Mouse (Mus musculus) heart, embryonic 12.5 days (tissue): Measurements from ENCODE around the gene Wap. TPM values are rescaled to one million over a fixed set of nuclear protein-coding genes. Genes with fewer than 3 reads are reported as not detected.
A peak's percentile ranks its signal among the peaks of the same experiment; 100 is the strongest.

ENCODE experiments used
- ATAC-seq: fragments of 200-750 bp; cut with Nextera tagmentation; 2 replicates; pipeline ENCODE4 v1.8.0; 2017; ENCODE audit warnings: moderate TSS enrichment, moderate library complexity; ENCODE audit not compliant: insufficient number of reproducible peaks, low FRiP score
- H3K27ac ChIP-seq: fragments of 300-500 bp; sonication (generic); 2 replicates; pipeline ENCODE4 v1.5.1; 2016; ENCODE audit warnings: mild to moderate bottlenecking, moderate library complexity; ENCODE audit not compliant: poor library complexity, severe bottlenecking
- H3K27me3 ChIP-seq: fragments of 300-500 bp; sonication (generic); replicated peaks from 2 replicates; pipeline ENCODE4 v1.6.1; 2016; ENCODE audit warnings: mild to moderate bottlenecking, moderate library complexity
- H3K36me3 ChIP-seq: fragments of 300-500 bp; sonication (generic); 2 replicates; pipeline ENCODE4 v1.6.1; 2016; ENCODE audit warnings: mild to moderate bottlenecking, moderate library complexity
- H3K4me1 ChIP-seq: fragments of 300-500 bp; sonication (generic); replicated peaks from 2 replicates; pipeline ENCODE4 v1.6.1; 2016; ENCODE audit warnings: mild to moderate bottlenecking
- H3K4me2 ChIP-seq: fragments of 300-500 bp; sonication (generic); 2 replicates; pipeline ENCODE4 v1.6.1; 2016; ENCODE audit warnings: mild to moderate bottlenecking, moderate library complexity
- H3K4me3 ChIP-seq: fragments of 300-500 bp; sonication (generic); 2 replicates; pipeline ENCODE4 v1.5.1; 2016; ENCODE audit warnings: mild to moderate bottlenecking
- H3K9ac ChIP-seq: fragments of 300-500 bp; sonication (generic); 2 replicates; pipeline ENCODE4 v1.6.1; 2016; ENCODE audit warnings: mild to moderate bottlenecking, moderate library complexity
- H3K9me3 ChIP-seq: fragments of 300-500 bp; sonication (generic); replicated peaks from 2 replicates; pipeline ENCODE4 v1.6.1; 2016; ENCODE audit warnings: mild to moderate bottlenecking, moderate library complexity
- WGBS: fragments of 180-500 bp; shearing (Covaris S2); methylation state at CpG from one replicate; pipeline ENCODE4 v1.1.7; 2016; 5-methylcytosine and 5-hydroxymethylcytosine counted together
- polyA plus RNA-seq: library from polyadenylated mRNA; unstranded; fragments of >200 nt; fragmentation: Nextera tagmentation; extraction: Ambion mirVana; gene quantifications from 2 replicates; pipeline ENCODE4 v1.2.1, GENCODE M21; 2016

Wap gene
- not detected in 2 replicates for polyA plus RNA-seq

DNA sequence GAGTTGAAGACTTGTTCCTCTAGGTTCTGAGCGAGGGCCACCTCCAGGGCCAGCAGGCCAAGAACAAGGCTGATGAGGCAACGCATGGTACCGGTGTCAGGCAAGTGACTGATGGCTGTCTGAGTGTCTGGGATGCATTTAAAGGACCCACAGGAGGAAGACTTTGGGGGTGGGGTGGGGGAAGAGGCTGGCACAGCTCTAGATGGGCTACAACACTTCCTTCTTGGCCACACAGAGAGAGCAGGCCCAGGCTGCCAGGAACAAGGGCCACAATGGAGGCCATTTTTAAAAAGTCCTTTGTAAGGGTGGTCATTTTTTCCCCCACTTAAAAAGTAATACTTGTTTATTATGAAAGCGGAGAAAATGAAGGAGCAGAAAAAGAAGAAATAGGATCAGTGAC is at the start of gene Wap:
TSS of gene Wap (minus strand) at position 101 of the 400 bp plus-strand sequence.
- ATAC-seq = no peak
- no peak within 1 kb of the TSS for H3K9ac ChIP-seq
- no peaks in the 10 kb centered on the region for H3K27me3 ChIP-seq
- 87% methylated on average over 4 of the region's 4 CpGs for WGBS
- no peaks in the 10 kb centered on the region for H3K4me1 ChIP-seq
- H3K4me3 ChIP-seq = no peak within 1 kb of the TSS
- H3K36me3 ChIP-seq = no peaks in the 10 kb centered on the region
- no peak within 1 kb of the TSS for H3K4me2 ChIP-seq
- H3K9me3 ChIP-seq = no peaks in the 10 kb centered on the region
- no peak within 1 kb of the TSS for H3K27ac ChIP-seq

DNA sequence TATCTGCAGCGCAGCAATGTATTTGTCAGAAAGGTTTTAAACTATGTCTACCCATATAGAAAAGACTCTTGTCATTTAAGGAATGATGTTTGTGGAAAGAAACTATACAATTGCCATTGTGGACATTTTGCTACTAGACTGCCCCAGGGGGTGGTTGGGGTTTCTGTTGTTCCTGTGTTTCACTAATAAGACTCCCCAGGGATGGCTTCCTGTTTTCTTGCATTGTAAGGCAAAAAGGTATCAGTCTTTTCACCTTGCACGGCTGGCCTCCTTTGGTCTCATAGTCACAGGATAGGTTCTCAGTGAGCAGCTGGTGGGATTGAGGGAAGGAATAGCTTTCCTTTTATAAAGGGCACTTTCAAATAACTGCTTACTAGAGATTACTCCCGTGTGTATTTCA is 46.3 kb upstream of the Wap start:
- Histone ChIP-seq H3K4me2 (no peak overlapping the region), H3K36me3 (no peaks in the 10 kb centered on the region), H3K4me1 (peaks cover 7% of the 10 kb centered on the region), H3K4me3 (no peak overlapping the region), H3K9ac (no peak overlapping the region), H3K27ac (no peak overlapping the region), H3K9me3 (peaks cover 4% of the 10 kb centered on the region; the same call in 1 of the 2 replicates), H3K27me3 (no peaks in the 10 kb centered on the region)
- 71% methylated on average over 3 of the region's 3 CpGs for WGBS
- no peak for ATAC-seq

DNA sequence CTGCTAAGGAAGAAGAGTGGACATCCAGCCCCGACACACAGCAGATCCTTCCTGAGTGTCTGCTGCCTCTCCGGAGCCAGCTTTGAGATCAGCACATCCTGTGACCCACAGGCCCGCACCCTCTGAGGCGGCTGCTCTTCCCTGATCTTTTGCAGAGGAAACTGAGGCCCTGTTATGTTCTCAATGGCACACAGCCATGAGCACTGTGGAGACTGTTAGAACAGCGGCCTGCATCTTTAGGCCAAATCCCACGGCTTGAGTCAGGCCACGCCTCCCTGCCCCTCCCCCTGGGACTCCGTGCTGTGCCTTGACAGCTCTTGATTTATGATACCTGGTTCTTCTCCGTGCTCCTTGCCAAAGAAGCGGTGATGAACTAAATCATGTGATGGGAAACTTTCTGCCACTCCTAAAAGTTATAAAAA is 42.0 kb upstream of the Wap start:
- peak; percentile 55 for ATAC-seq
- WGBS = 24% methylated on average over 10 of the region's 10 CpGs
- no peak overlapping the region for H3K4me3 ChIP-seq
- H3K27ac ChIP-seq = peak overlapping the region; percentile 46; the same call in 1 of the 2 replicates
- H3K9ac ChIP-seq = no peak overlapping the region
- H3K4me1 ChIP-seq = peaks cover 9% of the 10 kb centered on the region
- H3K9me3 ChIP-seq = peaks cover 4% of the 10 kb centered on the region; the same call in 1 of the 2 replicates
- 0 out of 2 replicates have a peak, but pooled peaks cover 4% of the 10 kb centered on the region for H3K27me3 ChIP-seq
- H3K36me3 ChIP-seq = no peaks in the 10 kb centered on the region
- peak overlapping the region; percentile 37 for H3K4me2 ChIP-seq

DNA sequence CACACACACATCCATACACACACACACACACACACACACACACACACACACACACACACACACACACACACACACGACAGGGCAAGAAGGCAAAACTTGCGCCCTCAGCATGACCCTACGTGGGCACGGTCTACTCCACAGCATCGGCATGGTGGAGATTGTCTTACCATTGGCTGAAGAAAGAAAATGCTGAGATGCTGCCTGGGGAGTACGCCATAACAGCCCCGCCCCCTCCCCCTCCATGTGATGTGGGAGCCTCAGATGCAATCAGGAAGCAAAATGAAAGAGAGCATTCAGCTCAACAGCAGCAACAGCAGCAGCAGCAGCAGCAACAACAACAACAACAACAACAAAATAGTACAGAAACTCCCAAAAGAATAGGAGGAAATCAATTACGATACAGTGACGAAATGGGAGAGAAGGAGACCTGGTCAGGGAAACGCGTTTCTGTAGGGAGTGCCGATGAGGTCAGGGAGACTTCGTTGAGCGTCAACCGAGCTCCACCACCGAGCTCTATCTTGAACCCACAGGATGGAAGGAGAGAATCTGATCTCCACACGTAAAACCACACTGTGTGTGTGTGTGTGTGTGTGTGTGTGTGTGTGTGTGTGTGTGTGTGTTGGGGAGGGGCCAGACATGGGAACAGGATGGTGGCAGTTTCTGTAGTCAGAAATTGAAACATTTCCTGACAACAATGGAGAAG is 41.4 kb upstream of the Wap start:
- WGBS = 49% methylated on average over 17 of the region's 17 CpGs
- H3K4me3 ChIP-seq = no peak overlapping the region
- ATAC-seq = peak; percentile 29

DNA sequence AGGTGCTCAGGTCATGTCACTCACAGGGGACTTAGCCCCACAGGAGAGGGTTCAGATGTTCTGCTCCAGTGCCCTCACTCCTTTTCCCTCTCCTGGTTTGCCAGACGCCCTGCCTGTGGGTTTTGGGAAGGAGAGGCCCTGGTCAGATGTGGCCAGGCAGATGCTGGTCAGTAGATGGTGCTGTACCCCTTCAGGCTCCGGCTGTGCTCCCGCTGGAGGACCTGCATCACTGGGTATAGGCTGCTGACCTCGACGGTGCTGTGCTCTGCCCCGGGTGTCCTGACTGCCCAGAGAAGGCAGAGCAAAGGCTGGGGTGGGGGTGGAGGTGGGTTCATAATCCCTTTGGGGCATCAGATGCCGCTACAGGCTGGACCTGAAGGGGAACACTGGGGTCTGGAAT is 39.1 kb upstream of the Wap start:
- Histone ChIP-seq H3K4me1 (peaks cover 9% of the 10 kb centered on the region), H3K27ac (no peak overlapping the region), H3K4me3 (no peak overlapping the region), H3K4me2 (no peak overlapping the region), H3K9me3 (peaks cover 4% of the 10 kb centered on the region; the same call in 1 of the 2 replicates), H3K9ac (no peak overlapping the region), H3K36me3 (no peaks in the 10 kb centered on the region), H3K27me3 (0 out of 2 replicates have a peak, but pooled peaks cover 4% of the 10 kb centered on the region)
- WGBS = 15% methylated on average over 7 of the region's 7 CpGs
- no peak for ATAC-seq

More for the DNA sequence above, 41.4 kb upstream of the Wap start:
- Histone ChIP-seq H3K27me3 (0 out of 2 replicates have a peak, but pooled peaks cover 4% of the 10 kb centered on the region), H3K9me3 (peaks cover 4% of the 10 kb centered on the region; the same call in 1 of the 2 replicates), H3K4me2 (peak overlapping the region; percentile 37), H3K9ac (no peak overlapping the region), H3K36me3 (no peaks in the 10 kb centered on the region), H3K4me1 (peaks cover 9% of the 10 kb centered on the region), H3K27ac (peak overlapping the region; percentile 46)

DNA sequence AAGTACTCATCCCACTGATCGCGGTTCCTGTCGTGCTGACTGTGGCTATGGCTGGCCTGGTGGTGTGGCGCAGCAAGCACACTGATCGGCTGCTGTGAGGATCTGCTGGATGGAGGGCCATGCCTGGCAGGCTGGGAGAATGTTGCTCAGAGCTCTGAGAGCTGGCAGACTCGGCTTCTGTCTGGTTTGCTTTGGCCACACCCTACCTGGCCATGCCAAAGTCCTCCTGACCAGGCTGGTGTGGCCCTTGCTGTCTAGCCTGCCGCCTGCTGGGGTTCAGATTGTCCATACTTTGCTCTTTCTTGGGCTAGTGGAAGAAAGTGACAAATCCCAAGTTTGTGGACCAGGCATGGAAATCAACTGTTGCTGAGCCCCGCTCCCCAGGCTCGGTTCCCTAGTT is 38.2 kb upstream of the Wap start:
- Histone ChIP-seq H3K4me3 (no peak overlapping the region), H3K9me3 (peaks cover 3% of the 10 kb centered on the region; the same call in 1 of the 2 replicates), H3K27me3 (0 out of 2 replicates have a peak, but pooled peaks cover 4% of the 10 kb centered on the region), H3K4me2 (no peak overlapping the region), H3K36me3 (no peaks in the 10 kb centered on the region), H3K4me1 (peaks cover 9% of the 10 kb centered on the region), H3K27ac (no peak overlapping the region), H3K9ac (no peak overlapping the region)
- no peak for ATAC-seq
- 85% methylated on average over 9 of the region's 9 CpGs for WGBS

DNA sequence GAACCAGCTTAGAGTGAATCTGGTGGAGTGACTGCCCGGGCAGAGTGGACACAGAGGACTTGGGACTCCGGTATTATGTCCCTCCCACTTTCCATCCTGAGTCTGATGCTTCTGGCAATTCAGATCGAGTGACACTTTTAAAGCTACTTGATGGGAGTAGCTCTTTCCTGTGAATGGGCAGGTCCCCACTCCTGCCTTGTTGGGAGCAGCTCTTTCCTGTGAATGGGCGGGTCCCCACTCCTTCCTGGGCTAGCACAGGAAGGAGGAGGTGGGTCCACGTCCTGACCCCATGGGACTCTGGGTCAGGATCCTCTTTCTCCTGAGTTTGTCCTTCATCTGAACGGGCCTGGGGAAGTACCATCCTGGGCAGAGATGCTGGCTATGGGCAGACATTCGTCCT is 37.0 kb upstream of the Wap start:
- no peak overlapping the region for H3K27ac ChIP-seq
- no peak overlapping the region for H3K4me2 ChIP-seq
- peaks cover 7% of the 10 kb centered on the region for H3K4me1 ChIP-seq
- no peaks in the 10 kb centered on the region for H3K36me3 ChIP-seq
- no peaks in the 10 kb centered on the region for H3K9me3 ChIP-seq
- ATAC-seq = no peak
- 0 out of 2 replicates have a peak, but pooled peaks cover 4% of the 10 kb centered on the region for H3K27me3 ChIP-seq
- no peak overlapping the region for H3K9ac ChIP-seq
- H3K4me3 ChIP-seq = no peak overlapping the region
- WGBS = 51% methylated on average over 7 of the region's 7 CpGs

DNA sequence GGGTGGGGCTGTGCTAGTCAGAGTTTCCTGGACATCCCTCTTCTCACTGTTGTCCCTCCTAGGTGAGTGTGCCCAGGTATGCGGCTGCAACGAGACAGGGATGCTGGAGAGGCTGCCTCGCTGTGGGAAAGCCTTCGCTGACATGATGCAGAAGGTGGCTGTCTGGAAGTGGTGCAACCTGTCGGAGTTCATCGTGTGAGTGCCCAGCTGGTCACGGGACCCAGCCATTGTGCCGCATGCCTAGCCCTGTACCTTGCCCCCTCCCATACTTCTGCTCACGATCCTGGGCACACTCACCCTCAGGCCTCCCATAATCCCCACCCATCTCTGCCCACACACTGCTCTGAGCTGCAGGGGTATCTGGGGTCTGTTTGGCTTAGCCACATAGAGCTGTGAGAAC is 36.3 kb upstream of the Wap start:
- no peak overlapping the region for H3K4me3 ChIP-seq
- H3K27ac ChIP-seq = no peak overlapping the region
- H3K9me3 ChIP-seq = no peaks in the 10 kb centered on the region
- no peak for ATAC-seq
- no peak overlapping the region for H3K9ac ChIP-seq
- 86% methylated on average over 9 of the region's 9 CpGs for WGBS
- H3K4me1 ChIP-seq = peaks cover under 1% of the 10 kb centered on the region; the same call in 1 of the 2 replicates
- 0 out of 2 replicates have a peak, but pooled peaks cover 4% of the 10 kb centered on the region for H3K27me3 ChIP-seq
- H3K36me3 ChIP-seq = no peaks in the 10 kb centered on the region
- H3K4me2 ChIP-seq = no peak overlapping the region

DNA sequence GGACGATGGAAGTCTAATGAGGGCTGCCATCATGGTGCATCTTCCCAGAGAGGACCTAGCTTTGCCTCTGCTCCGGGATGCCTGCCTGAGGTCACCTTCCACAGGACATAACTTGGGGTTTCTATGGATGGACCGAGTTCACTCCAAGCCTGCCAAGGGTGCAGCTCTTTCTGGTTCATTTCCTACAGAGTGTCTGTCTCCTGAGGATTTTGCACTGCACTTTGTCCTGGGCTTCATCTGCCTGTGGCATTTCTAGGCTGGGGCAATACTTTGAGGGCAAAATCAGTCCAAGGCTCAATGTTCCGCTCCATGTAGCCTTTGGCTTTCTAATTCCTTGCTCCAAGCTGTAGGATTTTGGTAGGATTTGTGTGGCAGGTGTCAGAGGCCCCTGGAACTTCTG is 32.4 kb upstream of the Wap start:
- ATAC-seq = no peak
- Histone ChIP-seq H3K4me1 (no peaks in the 10 kb centered on the region), H3K4me3 (no peak overlapping the region), H3K36me3 (no peaks in the 10 kb centered on the region), H3K9ac (no peak overlapping the region), H3K27me3 (no peaks in the 10 kb centered on the region), H3K4me2 (no peak overlapping the region), H3K27ac (no peak overlapping the region), H3K9me3 (0 out of 2 replicates have a peak, but pooled peaks cover 4% of the 10 kb centered on the region)
- 80% methylated on average over 4 of the region's 4 CpGs for WGBS

DNA sequence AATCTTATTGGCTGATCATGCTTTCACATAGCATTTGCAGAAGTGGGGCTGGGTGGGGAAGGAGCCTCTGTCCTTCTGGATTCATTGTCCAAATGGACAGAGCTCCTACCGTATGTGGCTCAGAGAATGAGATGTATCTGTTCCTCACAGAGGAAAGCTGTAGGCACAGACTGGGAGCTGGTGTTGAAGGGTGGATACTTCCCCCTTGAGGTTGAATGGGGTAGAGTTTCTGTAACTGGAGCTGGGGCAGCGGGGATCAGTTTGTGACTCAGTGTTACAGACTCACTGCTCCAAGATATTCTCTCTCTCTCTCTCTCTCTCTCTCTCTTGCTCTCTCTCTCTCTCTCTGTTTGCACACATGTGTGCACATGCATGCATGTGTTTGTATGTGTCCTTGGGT is 31.6 kb upstream of the Wap start:
- 42% methylated on average over 2 of the region's 2 CpGs for WGBS
- Histone ChIP-seq H3K27ac (no peak overlapping the region), H3K9ac (no peak overlapping the region)

DNA sequence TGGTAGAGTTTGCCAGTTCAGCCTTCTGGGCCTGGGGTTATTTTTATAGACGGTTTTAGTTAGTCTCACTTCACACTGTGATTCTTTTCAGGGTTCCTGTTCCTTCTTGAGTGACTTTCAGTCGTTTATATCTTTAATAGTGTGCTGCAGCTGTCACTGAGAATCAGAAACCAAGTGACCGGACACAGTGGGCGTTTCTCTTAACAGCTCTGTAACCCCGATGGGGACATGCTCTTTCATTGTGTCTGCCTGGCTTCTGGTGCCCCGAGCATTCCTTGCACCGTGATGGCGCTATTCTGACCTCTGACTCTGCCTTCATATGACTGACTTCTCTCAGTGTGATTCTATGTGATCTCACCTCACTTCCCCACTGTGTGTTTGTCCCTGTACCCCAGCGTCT is 30.6 kb upstream of the Wap start:
- Histone ChIP-seq H3K4me2 (no peak overlapping the region), H3K4me3 (no peak overlapping the region), H3K9me3 (peaks cover 4% of the 10 kb centered on the region; the same call in 1 of the 2 replicates), H3K36me3 (no peaks in the 10 kb centered on the region), H3K9ac (no peak overlapping the region), H3K4me1 (no peaks in the 10 kb centered on the region), H3K27me3 (no peaks in the 10 kb centered on the region), H3K27ac (no peak overlapping the region)
- 55% methylated on average over 9 of the region's 9 CpGs for WGBS
- no peak for ATAC-seq

More for the DNA sequence above, 31.6 kb upstream of the Wap start:
- no peak for ATAC-seq
- Histone ChIP-seq H3K9me3 (peaks cover 4% of the 10 kb centered on the region; the same call in 1 of the 2 replicates), H3K4me1 (no peaks in the 10 kb centered on the region), H3K4me3 (no peak overlapping the region), H3K27me3 (no peaks in the 10 kb centered on the region), H3K4me2 (no peak overlapping the region), H3K36me3 (no peaks in the 10 kb centered on the region)
